Mouse (Mus musculus) forebrain, embryonic 10.5 days (tissue): Measurements from ENCODE around the gene Sqor. TPM values are rescaled to one million over a fixed set of nuclear protein-coding genes. Genes with fewer than 3 reads are reported as not detected.

Experiments used
- DNase-seq: peaks from one replicate; pipeline ENCODE4 v3.0.0-alpha.2; 2017; ENCODE audit warnings: low spot score; ENCODE audit errors: extremely low spot score
- H3K27ac ChIP-seq: fragments of 300-500 bp; sonication (generic); 2 replicates; pipeline ENCODE4 v1.5.1; 2016; ENCODE audit warnings: mild to moderate bottlenecking
- H3K27me3 ChIP-seq: fragments of 300-500 bp; sonication (generic); 2 replicates; pipeline ENCODE4 v1.6.1; 2016; ENCODE audit warnings: mild to moderate bottlenecking; ENCODE audit not compliant: poor library complexity, severe bottlenecking
- H3K36me3 ChIP-seq: fragments of 300-500 bp; sonication (generic); replicated peaks from 2 replicates; pipeline ENCODE4 v1.6.1; 2016; ENCODE audit warnings: mild to moderate bottlenecking, moderate library complexity
- H3K4me1 ChIP-seq: fragments of 300-500 bp; sonication (generic); 2 replicates; pipeline ENCODE4 v1.6.1; 2016
- H3K4me3 ChIP-seq: fragments of 300-500 bp; sonication (generic); 2 replicates; pipeline ENCODE4 v1.5.1; 2016; ENCODE audit warnings: mild to moderate bottlenecking, moderate library complexity
- H3K9me3 ChIP-seq: fragments of 300-500 bp; sonication (generic); 2 replicates; pipeline ENCODE4 v1.6.1; 2016; ENCODE audit warnings: mild to moderate bottlenecking, moderate library complexity
- WGBS: fragments of 180-500 bp; shearing (Covaris S2); methylation state at CpG from one replicate; pipeline ENCODE4 v1.1.7; 2016; 5-methylcytosine and 5-hydroxymethylcytosine counted together
- polyA plus RNA-seq: library from polyadenylated mRNA; unstranded; fragments of >200 nt; fragmentation: Nextera tagmentation; extraction: Ambion mirVana; gene quantifications from 2 replicates; pipeline ENCODE4 v1.2.1, GENCODE M21; 2016

Sqor gene
- polyA plus RNA-seq, 1 experiment from 2014 or later = 2.8 TPM

GRCm38 (mm10) chr2:122804392-122804791 lies 39.4 kb downstream of the Sqor start:
- H3K9me3 ChIP-seq = no peaks in the 10 kb centered on the region
- no peaks in the 10 kb centered on the region for H3K27me3 ChIP-seq
- no peaks in the 10 kb centered on the region for H3K36me3 ChIP-seq
- H3K4me3 ChIP-seq = no peak overlapping the region
- WGBS = 83% methylated on average over 6 of the region's 6 CpGs
- H3K27ac ChIP-seq = no peak overlapping the region
- no peak for DNase-seq
- H3K4me1 ChIP-seq = peaks cover 3% of the 10 kb centered on the region; the same call in 1 of the 2 replicates

GRCm38 (mm10) chr2:122806040-122806439 lies 41.0 kb downstream of the Sqor start:
- no peak overlapping the region for H3K27ac ChIP-seq
- 87% methylated on average over 3 of the region's 3 CpGs for WGBS
- H3K4me3 ChIP-seq = no peak overlapping the region
- no peaks in the 10 kb centered on the region for H3K36me3 ChIP-seq
- peaks cover 3% of the 10 kb centered on the region; the same call in 1 of the 2 replicates for H3K4me1 ChIP-seq
- H3K9me3 ChIP-seq = no peaks in the 10 kb centered on the region
- DNase-seq = no peak
- no peaks in the 10 kb centered on the region for H3K27me3 ChIP-seq

GRCm38 (mm10) chr2:122809027-122809426 lies 44.0 kb downstream of the Sqor start:
- Histone ChIP-seq H3K4me3 (no peak overlapping the region), H3K36me3 (no peaks in the 10 kb centered on the region), H3K9me3 (no peaks in the 10 kb centered on the region), H3K4me1 (no peaks in the 10 kb centered on the region), H3K27ac (no peak overlapping the region), H3K27me3 (no peaks in the 10 kb centered on the region)
- 84% methylated on average over 4 of the region's 4 CpGs for WGBS
- no peak for DNase-seq

DNA sequence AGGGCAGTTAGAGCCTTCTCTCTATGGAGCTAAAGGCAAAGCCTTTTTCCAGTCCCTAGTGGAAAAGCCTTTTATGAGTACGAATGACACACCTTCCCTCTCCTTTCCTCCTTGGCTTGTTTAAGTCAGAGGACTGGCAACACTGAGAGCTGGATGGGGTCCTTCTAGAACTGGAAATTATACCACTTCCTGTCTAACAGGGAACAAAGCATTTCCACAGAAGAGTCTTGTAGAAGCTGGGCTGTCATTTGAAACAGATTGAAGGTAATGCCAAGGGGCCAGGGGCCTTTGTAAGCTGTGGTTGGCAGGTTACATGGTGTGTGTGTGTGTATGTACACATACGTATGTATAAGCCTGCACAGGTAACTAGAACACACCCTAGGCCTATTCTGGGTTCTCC lies 51.9 kb downstream of the Sqor start:
- 90% methylated on average over 2 of the region's 2 CpGs for WGBS
- Histone ChIP-seq H3K4me1 (no peaks in the 10 kb centered on the region), H3K27ac (no peak overlapping the region), H3K27me3 (no peaks in the 10 kb centered on the region), H3K4me3 (no peak overlapping the region), H3K9me3 (no peaks in the 10 kb centered on the region), H3K36me3 (no peaks in the 10 kb centered on the region)
- peak; percentile 9 for DNase-seq

DNA sequence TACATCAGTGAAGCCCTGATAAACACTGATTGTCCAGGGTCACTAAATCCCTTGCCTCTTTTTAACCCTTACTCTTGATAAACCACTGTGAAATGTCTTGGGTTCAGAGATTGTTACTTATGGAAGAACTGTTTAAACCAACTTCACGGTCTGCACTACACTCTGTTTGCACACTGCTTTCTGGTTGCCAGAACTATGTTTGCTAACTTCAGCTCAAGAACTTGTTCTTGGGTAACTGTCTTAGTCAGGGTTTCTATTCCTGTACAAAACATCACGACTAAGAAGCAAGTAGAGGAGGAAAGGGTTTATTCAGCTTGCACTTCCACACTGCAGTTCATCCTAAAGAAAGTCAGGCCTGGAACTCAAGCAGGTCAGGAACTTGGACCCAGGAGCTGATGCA lies 56.2 kb downstream of the Sqor start:
- no peaks in the 10 kb centered on the region; the same call in 1 of the 2 replicates for H3K27me3 ChIP-seq
- DNase-seq = no peak
- H3K36me3 ChIP-seq = no peaks in the 10 kb centered on the region
- WGBS = 81% methylated on average over 2 of the region's 2 CpGs
- no peak overlapping the region for H3K4me3 ChIP-seq
- H3K9me3 ChIP-seq = no peaks in the 10 kb centered on the region
- no peak overlapping the region for H3K27ac ChIP-seq
- H3K4me1 ChIP-seq = peaks cover 5% of the 10 kb centered on the region

DNA sequence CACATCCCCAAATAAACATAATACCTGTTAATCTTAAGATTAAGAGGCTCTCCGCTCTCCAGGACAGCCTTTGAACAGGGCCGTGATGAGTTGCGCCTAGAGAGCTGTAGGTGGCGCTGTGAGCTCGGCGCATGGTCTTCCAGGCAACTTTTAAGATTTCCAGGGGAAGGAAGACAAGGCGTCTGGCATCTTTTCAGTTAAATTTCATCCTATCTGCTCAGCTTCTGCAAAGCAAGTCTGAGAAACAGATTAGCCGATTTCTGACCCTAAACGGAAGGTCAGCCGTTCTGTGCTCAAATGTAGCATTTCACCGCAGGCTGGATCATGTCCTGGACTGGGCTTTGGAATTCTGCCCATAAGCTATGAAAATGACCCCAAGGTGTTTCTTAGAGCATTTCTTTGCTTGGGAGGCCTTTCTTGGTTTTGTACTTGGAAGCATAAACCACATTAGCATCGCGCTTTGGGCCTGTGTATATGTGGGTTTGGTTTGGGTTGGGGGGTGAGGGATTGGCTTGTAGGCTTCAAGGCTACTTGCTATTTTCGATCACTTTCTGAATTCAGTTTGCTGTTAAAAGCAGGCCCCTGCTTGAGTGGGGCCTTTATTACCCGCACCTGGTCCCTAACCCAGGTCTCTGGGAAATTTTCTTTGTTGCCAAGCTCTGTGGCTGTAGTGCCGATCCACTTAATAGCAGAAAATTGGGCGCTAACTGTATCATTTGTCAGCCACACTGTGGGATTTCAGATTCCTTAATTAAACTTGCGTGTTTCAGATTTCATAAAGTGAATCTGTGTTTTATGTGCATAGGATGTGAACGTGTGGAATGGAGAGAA lies 60.6 kb downstream of the Sqor start:
- Histone ChIP-seq H3K9me3 (no peaks in the 10 kb centered on the region), H3K4me1 (peaks cover 5% of the 10 kb centered on the region), H3K27me3 (no peaks in the 10 kb centered on the region; the same call in 1 of the 2 replicates), H3K27ac (0 out of 2 replicates have a peak overlapping the region, but pooled peaks have one; percentile 40), H3K4me3 (no peak overlapping the region), H3K36me3 (no peaks in the 10 kb centered on the region)
- peak; percentile 46 for DNase-seq
- 42% methylated on average over 19 of the region's 19 CpGs for WGBS

GRCm38 (mm10) chr2:122826302-122826701 lies 61.3 kb downstream of the Sqor start:
- 59% methylated on average over 3 of the region's 3 CpGs for WGBS
- DNase-seq = no peak
- Histone ChIP-seq H3K9me3 (no peaks in the 10 kb centered on the region), H3K27ac (no peak overlapping the region), H3K4me1 (peaks cover 5% of the 10 kb centered on the region), H3K27me3 (no peaks in the 10 kb centered on the region; the same call in 1 of the 2 replicates), H3K4me3 (no peak overlapping the region), H3K36me3 (no peaks in the 10 kb centered on the region)

GRCm38 (mm10) chr2:122854636-122855035 lies 89.6 kb downstream of the Sqor start:
- WGBS = 70% methylated on average over 4 of the region's 4 CpGs
- Histone ChIP-seq H3K27me3 (no peaks in the 10 kb centered on the region), H3K36me3 (no peaks in the 10 kb centered on the region), H3K4me3 (no peak overlapping the region), H3K4me1 (peaks cover 13% of the 10 kb centered on the region; the same call in 1 of the 2 replicates), H3K27ac (no peak overlapping the region), H3K9me3 (no peaks in the 10 kb centered on the region)
- DNase-seq = no peak

DNA sequence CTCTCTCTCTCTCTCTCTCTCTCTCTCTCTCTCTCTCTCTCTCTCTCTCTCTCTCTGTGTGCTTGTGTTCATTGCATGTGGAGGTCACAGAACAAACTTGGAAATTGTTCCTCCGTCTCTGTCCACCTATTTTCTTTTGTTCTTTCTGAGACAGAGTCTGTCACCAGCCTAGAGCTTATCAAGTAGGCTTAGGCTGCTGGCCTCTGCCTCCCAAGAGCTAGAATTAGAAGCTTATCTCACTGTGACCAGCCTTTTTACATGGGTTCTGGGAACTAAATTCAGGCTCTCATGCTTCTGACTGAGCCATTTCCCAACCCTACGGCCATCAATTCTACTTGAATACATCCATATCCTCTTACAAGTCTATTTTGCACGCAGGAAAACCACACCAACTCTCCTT lies 90.3 kb downstream of the Sqor start:
- peaks cover 13% of the 10 kb centered on the region; the same call in 1 of the 2 replicates for H3K4me1 ChIP-seq
- DNase-seq = no peak
- H3K4me3 ChIP-seq = no peak overlapping the region
- no peak overlapping the region for H3K27ac ChIP-seq
- H3K27me3 ChIP-seq = no peaks in the 10 kb centered on the region
- 84% methylated on average over 3 of the region's 3 CpGs for WGBS
- H3K9me3 ChIP-seq = no peaks in the 10 kb centered on the region
- H3K36me3 ChIP-seq = no peaks in the 10 kb centered on the region

Other genes starting within 250 kb of the Sqor start
- 17.7 and 19.0 TPM in 2 replicates for gene Gatm, start 153.9 kb upstream of the Sqor start, polyA plus RNA-seq
- gene AA467197, start 128.3 kb upstream of the Sqor start, polyA plus RNA-seq = 0.56 and 0.91 TPM in 2 replicates
- 3.9 and 4.1 TPM in 2 replicates for gene Slc30a4, start 62.6 kb upstream of the Sqor start, polyA plus RNA-seq
- 70.8 and 74.4 TPM in 2 replicates for gene Bloc1s6, start 26.7 kb upstream of the Sqor start, polyA plus RNA-seq